Mouse (Mus musculus) megakaryocyte, embryonic 14.5 days (primary cell): Measurements from ENCODE around the gene Otud7b. TPM values are rescaled to one million over a fixed set of nuclear protein-coding genes. Genes with fewer than 3 reads are reported as not detected.
"Not testable (repeated sequence)": the region's sequence is repeated elsewhere in the genome, so short reads cannot be mapped to it uniquely, and the experiment has no call there.

Experiments
- H3K27me3 ChIP-seq: replicated peaks from 2 replicates; pipeline ENCODE3; 2012; ENCODE audit warnings: inconsistent platforms
- H3K36me3 ChIP-seq: replicated peaks from 2 replicates; pipeline ENCODE3; 2012; ENCODE audit warnings: low read length, inconsistent platforms, mixed read lengths
- H3K4me1 ChIP-seq: 2 replicates; pipeline ENCODE4 v1.6.1; 2012; ENCODE audit warnings: inconsistent platforms
- H3K4me3 ChIP-seq: replicated peaks from 2 replicates; pipeline ENCODE3; 2012; ENCODE audit warnings: moderate library complexity, mild to moderate bottlenecking, inconsistent platforms
- H3K9me3 ChIP-seq: 2 replicates; pipeline ENCODE4 v1.6.1; 2012; ENCODE audit warnings: inconsistent platforms
- FLI1 ChIP-seq: IDR thresholded peaks from 2 replicates; pipeline ENCODE4 v1.6.1; 2012; ENCODE audit warnings: low read length, inconsistent platforms, mixed read lengths
- GATA1 ChIP-seq: IDR thresholded peaks from 3 replicates; pipeline ENCODE4 v1.6.1; 2012; ENCODE audit warnings: mixed read lengths, low read length, inconsistent platforms, borderline replicate concordance
- polyA plus RNA-seq: library from polyadenylated mRNA; stranded (reverse); fragments of >175 nt; gene quantifications from 2 replicates; pipeline ENCODE4 v1.2.3, GENCODE M21; 2012; ENCODE audit warnings: low replicate concordance; ENCODE audit not compliant: insufficient read depth

Gene Otud7b
- polyA plus RNA-seq, 1 experiment, result 12.9 TPM

- peaks cover 30% of the 10 kb centered on the region for H3K36me3 ChIP-seq
Measured at GRCm38 (mm10) chr3:96195616-96196313, 91.4 kb downstream of the Otud7b start.

GRCm38 (mm10) chr3:96196437-96197128, 92.3 kb downstream of the Otud7b start:
- peaks cover 65% of the 10 kb centered on the region for H3K4me1 ChIP-seq
- TF ChIP-seq GATA1 (no peak), FLI1 (no peak)
- H3K36me3 ChIP-seq, result peaks cover 29% of the 10 kb centered on the region
- peak overlapping the region; percentile 94 for H3K4me3 ChIP-seq
- peaks cover 8% of the 10 kb centered on the region for H3K27me3 ChIP-seq
- H3K9me3 ChIP-seq, result peaks cover 5% of the 10 kb centered on the region; the same call in 1 of the 2 replicates

More at GRCm38 (mm10) chr3:96195616-96196313, 91.4 kb downstream of the Otud7b start:
- TF ChIP-seq GATA1, result no peak
- TF ChIP-seq FLI1, result no peak
- H3K4me3 ChIP-seq, result no peak overlapping the region
- H3K9me3 ChIP-seq, result peaks cover 5% of the 10 kb centered on the region; the same call in 1 of the 2 replicates
- peaks cover 8% of the 10 kb centered on the region for H3K27me3 ChIP-seq
- H3K4me1 ChIP-seq, result peaks cover 69% of the 10 kb centered on the region

GRCm38 (mm10) chr3:96197129-96197749, 92.9 kb downstream of the Otud7b start:
- Histone ChIP-seq H3K36me3 (peaks cover 27% of the 10 kb centered on the region), H3K4me3 (peak overlapping the region; percentile 94), H3K27me3 (peaks cover 8% of the 10 kb centered on the region), H3K4me1 (peaks cover 60% of the 10 kb centered on the region), H3K9me3 (peaks cover 5% of the 10 kb centered on the region; the same call in 1 of the 2 replicates)
- TF ChIP-seq FLI1 (0 out of 2 replicates have a peak, but pooled peaks have one; percentile 28), GATA1 (no peak)

GRCm38 (mm10) chr3:96198181-96198580, 93.9 kb downstream of the Otud7b start:
- TF ChIP-seq GATA1 (no peak), FLI1 (no peak)
- peaks cover 4% of the 10 kb centered on the region for H3K27me3 ChIP-seq
- peaks cover 51% of the 10 kb centered on the region for H3K4me1 ChIP-seq
- peak overlapping the region; percentile 94 for H3K4me3 ChIP-seq
- H3K36me3 ChIP-seq, result peaks cover 22% of the 10 kb centered on the region
- peaks cover 5% of the 10 kb centered on the region; the same call in 1 of the 2 replicates for H3K9me3 ChIP-seq

- not testable (repeated sequence) for H3K27me3 ChIP-seq, H3K9me3 ChIP-seq, H3K4me3 ChIP-seq
- Histone ChIP-seq H3K4me1 (peaks cover 46% of the 10 kb centered on the region), H3K36me3 (peaks cover 22% of the 10 kb centered on the region)
Measured at GRCm38 (mm10) chr3:96198601-96199251, 94.4 kb downstream of the Otud7b start.

- no peaks in the 10 kb centered on the region for H3K27me3 ChIP-seq
- peaks cover 15% of the 10 kb centered on the region for H3K36me3 ChIP-seq
- H3K4me3 ChIP-seq, result no peak overlapping the region
- H3K9me3 ChIP-seq, result peaks cover 5% of the 10 kb centered on the region; the same call in 1 of the 2 replicates
- TF ChIP-seq FLI1, result no peak
- no peak for TF ChIP-seq GATA1
- peaks cover 42% of the 10 kb centered on the region for H3K4me1 ChIP-seq
Measured at GRCm38 (mm10) chr3:96199731-96200130, 95.4 kb downstream of the Otud7b start.

- Histone ChIP-seq H3K27me3 (peaks cover 1% of the 10 kb centered on the region), H3K4me1 (peaks cover 19% of the 10 kb centered on the region), H3K9me3 (peaks cover 7% of the 10 kb centered on the region), H3K36me3 (no peaks in the 10 kb centered on the region), H3K4me3 (no peak overlapping the region)
- TF ChIP-seq GATA1 (no peak), FLI1 (no peak)
Measured at GRCm38 (mm10) chr3:96207819-96208218, 103.5 kb downstream of the Otud7b start.

- H3K36me3 ChIP-seq, result no peaks in the 10 kb centered on the region
- peaks cover 1% of the 10 kb centered on the region for H3K27me3 ChIP-seq
- TF ChIP-seq GATA1 (no peak), FLI1 (no peak)
- H3K4me3 ChIP-seq, result no peak overlapping the region
- peaks cover 7% of the 10 kb centered on the region for H3K9me3 ChIP-seq
- H3K4me1 ChIP-seq, result peaks cover 19% of the 10 kb centered on the region
Measured at GRCm38 (mm10) chr3:96209242-96209641, 104.9 kb downstream of the Otud7b start.

Other genes starting within 250 kb of the Otud7b start
- gene Prpf3, start 248.6 kb upstream of the Otud7b start, polyA plus RNA-seq, result 1.9 and 6.5 TPM in 2 replicates
- 36.5 and 191 TPM in 2 replicates for gene Mrps21, start 233.0 kb upstream of the Otud7b start, polyA plus RNA-seq
- gene Ciart, start 222.3 kb upstream of the Otud7b start, polyA plus RNA-seq, result 10.4 and 16.9 TPM in 2 replicates
- 0.30 TPM in 1 of 2 replicates, not detected in the other for gene BC028528, start 212.5 kb upstream of the Otud7b start, polyA plus RNA-seq
- 39.8 and 61.7 TPM in 2 replicates for gene Aph1a, start 210.6 kb upstream of the Otud7b start, polyA plus RNA-seq
- not detected in 2 replicates for gene Car14, start 199.8 kb upstream of the Otud7b start, polyA plus RNA-seq
- 3.7 and 183 TPM in 2 replicates for gene Anp32e, start 175.3 kb upstream of the Otud7b start, polyA plus RNA-seq
- 556 and 663 TPM in 2 replicates for gene Plekho1, start 108.5 kb upstream of the Otud7b start, polyA plus RNA-seq
- gene Vps45, start 46.1 kb upstream of the Otud7b start, polyA plus RNA-seq, result 19.1 and 19.4 TPM in 2 replicates
- 0.57 TPM in 1 of 2 replicates, not detected in the other for gene Mtmr11, start 57.5 kb downstream of the Otud7b start, polyA plus RNA-seq
- gene Sf3b4, start 67.8 kb downstream of the Otud7b start, polyA plus RNA-seq, result 463 and 1,018 TPM in 2 replicates
- 1.9 and 7.6 TPM in 2 replicates for gene Sv2a, start 76.6 kb downstream of the Otud7b start, polyA plus RNA-seq
- gene Bola1, start 115.2 kb downstream of the Otud7b start, polyA plus RNA-seq, result 29.8 and 114 TPM in 2 replicates
- not detected in 2 replicates for gene Hist2h2ab, start 115.3 kb downstream of the Otud7b start, polyA plus RNA-seq
- gene Hist2h2ac, start 116.4 kb downstream of the Otud7b start, polyA plus RNA-seq, result 15.1 and 19.7 TPM in 2 replicates
- 0.10 TPM in 1 of 2 replicates, not detected in the other for gene Hist2h2be, start 116.6 kb downstream of the Otud7b start, polyA plus RNA-seq
- gene Hist2h3c2, start 134.6 kb downstream of the Otud7b start, polyA plus RNA-seq, result 50.2 and 139 TPM in 2 replicates
- gene Hist2h2aa2, start 135.7 kb downstream of the Otud7b start, polyA plus RNA-seq, result 947 and 1,036 TPM in 2 replicates
- gene Hist2h2aa1, start 141.0 kb downstream of the Otud7b start, polyA plus RNA-seq, result 57.2 and 67.0 TPM in 2 replicates
- gene Hist2h3c1, start 142.2 kb downstream of the Otud7b start, polyA plus RNA-seq, result not detected in 2 replicates
- 5.6 and 6.1 TPM in 2 replicates for gene Hist2h4, start 158.8 kb downstream of the Otud7b start, polyA plus RNA-seq
- 84.7 and 122 TPM in 2 replicates for gene Hist2h3b, start 164.1 kb downstream of the Otud7b start, polyA plus RNA-seq
- gene Hist2h2bb, start 165.2 kb downstream of the Otud7b start, polyA plus RNA-seq, result 1.0 TPM in 1 of 2 replicates, not detected in the other
- gene Fcgr1, start 189.4 kb downstream of the Otud7b start, polyA plus RNA-seq, result 0.86 and 1.7 TPM in 2 replicates